Mouse (Mus musculus) lung, adult 2 months (tissue): ENCODE results near the gene Qsox2. TPM values are rescaled to one million over a fixed set of nuclear protein-coding genes. Genes with fewer than 3 reads are reported as not detected.

Source experiments
- DNase-seq: peaks from one replicate; pipeline ENCODE4 v3.0.0; 2022
- H3K4me1 ChIP-seq: fragments of 200-500 bp; 2 replicates; pipeline ENCODE4 v1.6.1; 2011; ENCODE audit warnings: low read length; ENCODE audit not compliant: control insufficient read depth, insufficient read depth
- H3K4me3 ChIP-seq: fragments of 200-500 bp; replicated peaks from 2 replicates; pipeline ENCODE3; 2011; ENCODE audit warnings: low read depth, mild to moderate bottlenecking, control low read depth, low read length; ENCODE audit errors: extremely low read depth
- CTCF ChIP-seq: fragments of 200-500 bp; IDR thresholded peaks from 2 replicates; pipeline ENCODE4 v1.5.1; 2011; ENCODE audit warnings: mild to moderate bottlenecking, low read length, control low read depth; ENCODE audit not compliant: insufficient read depth
- POLR2A ChIP-seq: fragments of 200-500 bp; IDR thresholded peaks from 2 replicates; pipeline ENCODE4 v1.6.1; 2011; ENCODE audit warnings: low read depth, mild to moderate bottlenecking, control low read depth, low read length, borderline replicate concordance; ENCODE audit errors: extremely low read depth
- WGBS: fragments of 180-500 bp; shearing (Covaris S2); methylation state at CpG from one replicate; pipeline ENCODE4 v1.1.7; 2018; 5-methylcytosine and 5-hydroxymethylcytosine counted together
- polyA plus RNA-seq: library from polyadenylated mRNA; depleted of rRNA; stranded (reverse); fragments of >200 nt; gene quantifications from 2 replicates; pipeline ENCODE4 v1.2.3, GENCODE M21; 2012; rRNA removed

Qsox2 gene
- polyA plus RNA-seq = 20.4 and 24.5 TPM in 2 replicates

DNA sequence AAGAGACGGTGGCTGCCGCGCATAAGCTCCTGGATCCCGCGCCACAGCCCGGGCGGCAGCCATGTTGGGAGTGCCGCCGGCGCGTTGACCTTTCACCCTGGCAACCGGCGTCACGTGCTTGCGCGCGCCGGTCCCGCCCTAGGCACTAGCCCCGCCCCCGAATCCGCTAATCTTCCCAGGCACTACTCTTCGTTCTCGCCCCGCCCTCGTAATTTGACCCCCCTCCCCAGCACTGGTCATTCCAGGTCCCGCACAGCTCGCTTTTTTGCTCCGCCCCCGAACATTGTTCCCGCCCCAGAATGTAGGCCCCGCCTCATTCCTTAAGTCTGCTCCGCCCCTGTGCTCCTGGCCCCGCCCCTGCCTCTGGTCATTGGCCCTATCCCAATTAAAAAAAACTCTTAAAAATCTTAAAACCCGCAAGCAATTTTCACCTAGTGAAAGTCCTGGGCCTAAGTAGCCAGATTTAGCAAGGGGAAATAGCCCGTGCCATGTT, at the start of gene Qsox2:
Gene Qsox2 (minus strand): TSS at position 236 of the 493 bp plus-strand sequence.
- H3K4me1 ChIP-seq = peaks cover 5% of the 10 kb centered on the region; the same call in 1 of the 2 replicates
- peak; percentile 88 for DNase-seq
- 1% methylated on average over 36 of the region's 36 CpGs for WGBS
- TF ChIP-seq POLR2A (peak; percentile 66; the same call in 1 of the 2 replicates), CTCF (no peak)
- peak within 1 kb of the TSS; percentile 85 for H3K4me3 ChIP-seq

DNA sequence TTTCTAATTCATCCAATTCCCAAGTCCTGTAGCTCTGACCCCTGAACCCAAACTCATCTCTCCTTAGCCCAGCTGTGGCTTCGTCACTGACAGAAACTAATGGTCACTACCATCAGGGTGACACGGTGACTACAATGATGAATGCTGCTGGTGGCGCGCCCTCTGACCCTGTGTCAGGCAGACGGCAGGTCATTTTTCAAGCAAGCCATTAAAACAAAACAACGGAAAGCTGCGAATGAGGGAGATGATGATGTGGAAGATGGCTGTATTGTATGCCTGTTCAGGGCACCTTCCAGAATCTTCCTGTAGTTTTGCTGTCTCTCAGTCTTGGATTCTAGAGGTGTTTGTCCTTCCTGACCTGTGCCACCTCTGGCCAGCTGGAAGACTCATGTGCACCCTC, 49.1 kb upstream of the Qsox2 start:
- H3K4me1 ChIP-seq = no peaks in the 10 kb centered on the region
- WGBS = 46% methylated on average over 7 of the region's 7 CpGs
- TF ChIP-seq POLR2A = no peak
- no peak for TF ChIP-seq CTCF
- no peak overlapping the region for H3K4me3 ChIP-seq
- no peak for DNase-seq

DNA sequence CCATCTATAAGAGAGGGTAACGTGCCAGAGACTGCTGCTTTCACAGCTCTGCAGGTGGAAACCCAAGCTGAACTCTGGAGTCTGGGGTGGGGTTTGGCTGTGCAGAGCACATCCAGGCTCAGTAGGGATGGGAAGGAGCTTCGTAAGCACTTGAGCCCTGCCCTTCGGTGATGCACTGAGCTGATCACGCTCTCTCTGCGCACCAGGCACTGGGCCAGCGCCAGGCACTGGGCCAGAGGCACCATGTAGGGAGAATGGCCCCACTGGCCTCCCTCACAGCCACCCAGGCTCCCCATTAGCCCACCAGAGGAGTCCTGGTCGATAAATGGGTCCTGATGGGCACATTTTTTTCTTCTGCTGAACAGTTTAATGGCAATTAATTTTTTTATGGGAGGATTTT, 48.5 kb upstream of the Qsox2 start:
- H3K4me3 ChIP-seq = no peak overlapping the region
- WGBS = 45% methylated on average over 7 of the region's 7 CpGs
- H3K4me1 ChIP-seq = no peaks in the 10 kb centered on the region
- TF ChIP-seq CTCF = no peak
- TF ChIP-seq POLR2A = no peak
- no peak for DNase-seq

DNA sequence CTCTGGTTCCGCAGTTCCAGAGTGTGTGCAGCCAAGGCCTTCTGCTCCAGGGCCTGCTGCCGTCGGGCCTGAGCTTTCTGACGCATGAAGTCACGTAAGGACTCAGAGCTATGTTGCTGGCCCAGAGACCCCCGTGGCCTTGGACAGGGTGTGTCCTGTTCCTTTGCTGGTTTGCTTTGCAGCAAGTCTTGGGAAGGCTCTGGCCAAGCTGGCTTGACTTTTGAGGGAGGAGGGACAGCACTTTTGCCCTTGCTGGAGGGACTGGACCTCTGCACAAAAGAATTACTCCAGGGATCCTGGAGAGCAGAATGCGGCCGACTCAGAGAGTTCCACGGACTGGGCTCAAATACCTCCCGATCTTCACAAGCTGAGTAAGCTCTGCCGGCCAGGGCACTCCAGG, 43.3 kb upstream of the Qsox2 start:
- H3K4me1 ChIP-seq = no peaks in the 10 kb centered on the region
- TF ChIP-seq POLR2A (no peak), CTCF (no peak)
- no peak overlapping the region for H3K4me3 ChIP-seq
- no peak for DNase-seq
- 75% methylated on average over 11 of the region's 11 CpGs for WGBS

DNA sequence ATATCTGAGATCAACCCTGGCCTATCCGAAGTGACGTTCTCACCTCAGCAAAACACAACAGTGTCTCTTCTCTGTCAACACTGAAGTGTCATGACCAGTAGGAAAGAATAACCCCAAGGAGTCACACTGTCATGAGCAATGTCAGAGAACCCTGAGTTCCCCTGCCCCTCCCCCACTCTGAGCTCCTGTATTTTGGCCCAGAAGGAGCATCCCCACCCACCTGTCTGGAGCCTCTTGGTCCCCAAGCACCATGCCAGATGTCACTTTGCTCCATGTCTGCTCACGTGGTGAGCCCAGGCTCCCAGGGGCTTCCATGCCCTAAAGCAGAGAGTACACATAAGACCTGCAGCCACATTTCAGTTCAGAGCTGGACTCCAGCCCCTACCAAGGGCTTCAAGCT, 42.4 kb upstream of the Qsox2 start:
- Histone ChIP-seq H3K4me3 (no peak overlapping the region), H3K4me1 (no peaks in the 10 kb centered on the region)
- no peak for DNase-seq
- no peak for TF ChIP-seq CTCF
- TF ChIP-seq POLR2A = no peak
- 80% methylated on average over 3 of the region's 3 CpGs for WGBS

DNA sequence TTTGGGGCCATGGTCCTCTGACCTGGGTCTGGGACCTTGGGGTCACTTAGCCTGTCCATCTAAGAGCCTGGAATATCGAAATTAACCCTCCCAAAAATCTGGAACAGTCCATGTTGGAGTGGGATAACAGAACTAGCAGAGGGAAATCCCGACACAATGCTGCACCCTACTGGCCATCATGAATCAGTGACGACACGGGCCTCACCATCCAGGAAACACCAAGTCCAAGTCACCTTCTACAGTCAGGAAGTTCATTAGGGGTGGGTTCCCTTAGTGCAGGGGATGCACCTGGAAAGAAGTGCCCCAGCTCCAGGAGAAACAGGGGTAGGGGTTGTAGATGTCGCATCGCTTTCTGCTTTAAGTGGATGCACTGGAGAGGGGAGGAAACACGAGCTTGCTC, 36.3 kb upstream of the Qsox2 start:
- TF ChIP-seq CTCF = peak; percentile 88
- no peak for TF ChIP-seq POLR2A
- WGBS = 18% methylated on average over 7 of the region's 7 CpGs
- DNase-seq = peak; percentile 48
- H3K4me1 ChIP-seq = no peaks in the 10 kb centered on the region
- no peak overlapping the region for H3K4me3 ChIP-seq

DNA sequence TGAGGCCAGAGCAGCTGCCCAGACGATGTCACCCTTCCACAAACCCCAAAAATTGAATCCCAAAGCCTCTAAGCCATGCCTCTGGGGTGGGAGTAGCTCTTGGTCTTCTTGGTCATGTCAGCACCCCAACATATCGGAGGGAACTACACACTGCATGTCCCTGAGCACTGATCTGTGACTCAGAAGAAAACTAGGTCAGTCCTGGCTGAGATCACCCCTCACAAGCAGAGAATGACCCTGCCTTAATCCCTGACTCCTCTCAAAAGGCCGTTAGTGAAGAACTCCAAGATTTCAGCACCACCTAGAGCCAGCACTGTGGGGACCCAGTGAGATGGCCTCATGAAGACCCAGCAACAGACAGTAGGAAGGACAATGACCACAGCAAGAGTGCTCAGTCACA, 30.9 kb upstream of the Qsox2 start:
- Histone ChIP-seq H3K4me1 (no peaks in the 10 kb centered on the region), H3K4me3 (no peak overlapping the region)
- WGBS = 54% methylated on average over 3 of the region's 3 CpGs
- no peak for DNase-seq
- no peak for TF ChIP-seq CTCF
- TF ChIP-seq POLR2A = no peak

DNA sequence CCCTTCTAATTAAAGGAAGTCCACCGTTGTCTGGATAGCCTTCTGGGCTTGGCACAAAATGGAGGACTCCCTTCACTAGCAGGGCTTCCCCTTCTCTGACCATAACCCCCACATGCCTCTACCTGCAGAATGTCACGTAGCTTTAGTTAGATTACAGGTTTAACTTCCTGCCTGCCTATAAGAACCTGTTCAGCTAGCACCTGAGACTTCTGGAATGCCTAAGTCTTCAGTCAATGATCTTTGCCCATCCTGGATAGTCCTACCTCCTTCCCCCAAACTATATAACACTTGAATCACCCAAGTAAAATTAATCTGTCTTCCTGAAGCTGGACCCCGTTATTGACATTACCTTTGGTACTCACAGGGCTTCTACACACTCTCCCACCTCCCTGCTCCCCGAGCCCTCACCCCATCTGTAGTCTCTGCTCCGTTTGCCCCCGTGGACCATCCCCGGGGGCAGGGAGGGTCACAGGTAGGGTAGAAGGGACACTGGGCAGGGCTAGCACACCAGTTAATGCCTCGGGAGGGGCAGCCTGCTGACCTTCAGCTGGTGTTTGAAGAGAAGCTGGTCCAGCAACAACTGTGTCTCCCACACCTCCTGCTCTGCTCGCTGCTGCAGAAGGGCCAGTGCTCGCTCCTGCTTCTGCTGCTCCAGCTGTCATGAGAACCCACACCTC, 28.9 kb upstream of the Qsox2 start:
- no peak for DNase-seq
- TF ChIP-seq CTCF (no peak), POLR2A (no peak)
- Histone ChIP-seq H3K4me1 (no peaks in the 10 kb centered on the region), H3K4me3 (no peak overlapping the region)
- WGBS = 74% methylated on average over 10 of the region's 10 CpGs

DNA sequence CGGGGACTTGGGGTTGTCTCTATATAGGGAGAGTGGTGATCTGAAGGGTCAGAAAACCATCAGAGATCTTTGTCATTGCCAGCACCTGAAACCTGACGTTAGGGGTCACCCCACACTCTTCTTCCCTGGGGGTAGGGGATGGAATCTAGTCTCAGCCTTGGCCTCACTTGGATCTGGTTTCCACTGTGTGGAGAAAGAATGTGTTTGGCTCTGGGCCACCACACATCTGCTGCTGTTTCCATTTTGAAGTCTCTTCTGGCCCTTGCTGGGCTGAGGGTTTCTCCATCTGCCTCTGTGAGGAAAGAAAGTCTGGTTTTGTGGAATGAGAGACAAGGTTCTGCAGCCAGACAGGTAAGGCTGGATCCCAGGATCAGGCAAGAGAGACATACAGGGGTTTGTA, 27.8 kb upstream of the Qsox2 start:
- 65% methylated on average over 2 of the region's 2 CpGs for WGBS
- DNase-seq = no peak
- Histone ChIP-seq H3K4me1 (no peaks in the 10 kb centered on the region), H3K4me3 (no peak overlapping the region)
- TF ChIP-seq POLR2A (no peak), CTCF (no peak)

DNA sequence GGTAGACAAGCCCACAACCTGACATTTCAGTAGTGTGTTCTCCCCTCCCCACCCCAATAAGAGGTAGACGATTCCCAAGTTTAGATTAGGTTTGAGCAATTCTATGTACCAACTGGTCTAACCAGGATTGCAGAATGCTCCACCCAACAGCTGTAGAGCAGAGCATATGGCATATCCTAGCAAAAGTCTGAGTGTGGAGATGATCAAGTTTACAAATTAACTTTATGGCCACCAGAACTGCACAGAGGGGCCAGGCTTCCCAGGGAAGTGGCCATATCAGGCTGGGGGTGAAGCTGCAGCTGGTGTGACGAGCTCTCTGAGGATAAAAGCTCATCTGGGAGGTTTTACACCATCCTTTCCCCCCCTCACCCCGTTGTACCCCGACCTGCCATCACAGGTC, 27.3 kb upstream of the Qsox2 start:
- 65% methylated on average over 4 of the region's 4 CpGs for WGBS
- DNase-seq = no peak
- TF ChIP-seq CTCF (no peak), POLR2A (no peak)

More for the DNA sequence above, 27.3 kb upstream of the Qsox2 start:
- Histone ChIP-seq H3K4me3 (no peak overlapping the region), H3K4me1 (no peaks in the 10 kb centered on the region)
